ENCODE assay signal across 9 mouse cellular contexts in the genomic region with DNA sequence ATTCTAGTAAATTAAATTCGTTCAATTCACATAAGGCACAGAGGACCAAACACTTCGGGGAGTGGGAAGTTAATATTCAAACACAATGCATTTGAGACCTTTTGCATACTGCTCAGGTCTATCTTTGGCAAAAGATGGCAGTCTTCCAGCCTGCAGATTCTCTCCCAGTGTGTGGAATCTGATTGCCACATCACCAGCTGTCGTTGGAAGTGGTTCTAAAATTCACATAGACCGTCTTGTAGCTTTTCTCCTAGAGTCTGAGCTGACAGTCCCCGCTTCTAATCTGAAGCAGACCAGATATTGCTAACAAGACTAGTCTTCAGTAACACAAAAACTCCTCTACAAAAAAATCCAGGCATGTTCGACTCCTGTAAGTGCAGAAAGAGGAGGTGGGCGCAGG.
A peak's percentile ranks its signal among the peaks of the same experiment; 100 is the strongest.
DNase-seq lines count a peak whose midpoint lies in the region; ATAC-seq and TF ChIP-seq lines count a peak whose summit lies in the region.
"Had no signal": no experiment of that assay in that cellular context is flagged by ENCODE, and none has a peak within 500 bp of the region (broad histone marks: within the 10 kb centered on the region; RNA-seq: fewer than 3 reads in every experiment).

No protein-coding gene starts in this region.

- H3K27me3 ChIP-seq in forebrain, embryonic 12.5 days = peaks cover 41% of the 10 kb centered on the region
- H3K27me3 ChIP-seq in forebrain, embryonic 11.5 days (ENCODE audit: control insufficient read depth, insufficient read depth, low read length) = peaks cover 13% of the 10 kb centered on the region
- no peaks in the 10 kb centered on the region for H3K27me3 ChIP-seq in hindbrain, postnatal 0 days (ENCODE audit: insufficient read depth, low read length)

- no peak for ATAC-seq in forebrain, embryonic 12.5 days (ENCODE audit: low FRiP score)
- ATAC-seq in forebrain, embryonic 11.5 days (replicated peaks; ENCODE audit: low FRiP score) = no peak
- no peak for ATAC-seq in hindbrain, postnatal 0 days

- peaks cover 36% of the 10 kb centered on the region for H3K4me1 ChIP-seq in forebrain, embryonic 12.5 days
- H3K4me1 ChIP-seq in forebrain, embryonic 11.5 days (replicated peaks; ENCODE audit: control insufficient read depth, insufficient read depth, low read length) = peaks cover 9% of the 10 kb centered on the region; the same call in 1 of the 2 replicates
- peaks cover 8% of the 10 kb centered on the region; the same call in 1 of the 2 replicates for H3K4me1 ChIP-seq in hindbrain, postnatal 0 days (ENCODE audit: insufficient read depth, low read length)

- no peak for TF ChIP-seq CTCF in hindbrain, postnatal 0 days (IDR thresholded peaks at IDR 0.05; ENCODE audit: low read depth)

- H3K27ac ChIP-seq in forebrain, embryonic 12.5 days = peak overlapping the region; percentile 72
- H3K27ac ChIP-seq in forebrain, embryonic 11.5 days (ENCODE audit: low read depth, low read length) = no peak overlapping the region
- H3K27ac ChIP-seq in hindbrain, postnatal 0 days = peak overlapping the region; percentile 64; the same call in 1 of the 2 replicates

- no peak for DNase-seq in forebrain, embryonic 11.5 days (ENCODE audit: low spot score)
- peak; percentile 93 for DNase-seq in brain, adult 2 months (ENCODE audit: low read depth, low spot score)
- DNase-seq in hindbrain, postnatal 0 days (ENCODE audit: low spot score) = peak; percentile 78
- peak; percentile 59 for DNase-seq in lung, postnatal 10 days
- no peak for DNase-seq in kidney, adult 11 months
- DNase-seq in ovary, adult 18-20 months (ENCODE audit: low spot score) = no peak
- no peak for DNase-seq in retina, embryonic 14.5 days (ENCODE audit: low spot score)
- DNase-seq: heart, adult 11 months had no signal

- H3K9me3 ChIP-seq in forebrain, embryonic 12.5 days = no peaks in the 10 kb centered on the region
- H3K9me3 ChIP-seq in forebrain, embryonic 11.5 days (ENCODE audit: control insufficient read depth, low read length) = no peaks in the 10 kb centered on the region
- H3K9me3 ChIP-seq in hindbrain, postnatal 0 days (ENCODE audit: low read length) = no peaks in the 10 kb centered on the region

- 82% methylated on average over 7 of the region's 7 CpGs for WGBS in forebrain, embryonic 12.5 days
- 87% methylated on average over 7 of the region's 7 CpGs for WGBS in forebrain, embryonic 11.5 days
- 40% methylated on average over 7 of the region's 7 CpGs for WGBS in hindbrain, postnatal 0 days

- no peaks in the 10 kb centered on the region for H3K36me3 ChIP-seq in forebrain, embryonic 12.5 days (replicated peaks)
- no peaks in the 10 kb centered on the region for H3K36me3 ChIP-seq in forebrain, embryonic 11.5 days (ENCODE audit: control insufficient read depth, insufficient read depth, low read length)
- no peaks in the 10 kb centered on the region for H3K36me3 ChIP-seq in hindbrain, postnatal 0 days (ENCODE audit: insufficient read depth, low read length)

- no peak overlapping the region for H3K4me3 ChIP-seq in forebrain, embryonic 12.5 days (replicated peaks)
- no peak overlapping the region for H3K4me3 ChIP-seq in forebrain, embryonic 11.5 days (ENCODE audit: low read depth, low read length)
- H3K4me3 ChIP-seq in hindbrain, postnatal 0 days (ENCODE audit: low read length) = no peak overlapping the region

- H3K4me2 ChIP-seq in forebrain, embryonic 12.5 days = no peak overlapping the region
- no peak overlapping the region for H3K4me2 ChIP-seq in forebrain, embryonic 11.5 days (ENCODE audit: low read depth, low read length, severe bottlenecking)
- no peak overlapping the region for H3K4me2 ChIP-seq in hindbrain, postnatal 0 days (ENCODE audit: low read depth, low read length)

- H3K9ac ChIP-seq in forebrain, embryonic 12.5 days = no peak overlapping the region
- no peak overlapping the region for H3K9ac ChIP-seq in forebrain, embryonic 11.5 days (ENCODE audit: low read length)
- no peak overlapping the region for H3K9ac ChIP-seq in hindbrain, postnatal 0 days (replicated peaks; ENCODE audit: low read length)

Comparison
In these comparisons a context has a peak if more than half of its experiments do, and no peak if none do; other contexts are left out.
1. DNase-seq: peak in brain, adult 2 months (single experiment), hindbrain, postnatal 0 days (single experiment) and lung, postnatal 10 days (single experiment); none in forebrain, embryonic 11.5 days (single experiment), kidney, adult 11 months (single experiment), ovary, adult 18-20 months (single experiment) and retina, embryonic 14.5 days (single experiment).